Mouse (Mus musculus) left cerebral cortex, postnatal 10 days (tissue): ENCODE results near the gene Rbm19. TPM values are rescaled to one million over a fixed set of nuclear protein-coding genes. Genes with fewer than 3 reads are reported as not detected.
A peak's percentile ranks its signal among the peaks of the same experiment; 100 is the strongest.

Source experiments
- DNase-seq, 2 experiments: peaks; one replicate each; pipeline ENCODE4 v3.0.0; 2021 to 2022; ENCODE audit warnings: low spot score in 2 of 2, mixed read lengths in 1 of 2; ENCODE audit errors: extremely low spot score in 1 of 2
- intact Hi-C: fragments of 180-260 bp; cut with DNase I; formaldehyde crosslinking; loops from one replicate; pipeline ENCODE4 v1.15.1; 2025
- total RNA-seq, 2 experiments: library from RNA; stranded (reverse); gene quantifications; 2 replicates each; pipeline ENCODE4 v1.2.3; 2021

Rbm19 gene
- total RNA-seq, 2 experiments from 2014 or later: 23.8 to 24.6 TPM

GRCm38 (mm10) chr5:120183790-120184189 lies 67.5 kb downstream of the Rbm19 start:
- intact Hi-C loops: no loop called here
- DNase-seq: no peak

- intact Hi-C loops: no loop called here
- no peak for DNase-seq
These were observed 69.7 kb downstream of the Rbm19 start for GRCm38 (mm10) chr5:120185949-120186348.

GRCm38 (mm10) chr5:120188541-120188940 lies 72.3 kb downstream of the Rbm19 start:
- no peak for DNase-seq
- intact Hi-C loops: no loop called here

GRCm38 (mm10) chr5:120190001-120190582 lies 73.8 kb downstream of the Rbm19 start:
- intact Hi-C loops: no loop called here
- no peak for DNase-seq

GRCm38 (mm10) chr5:120191620-120192019 lies 75.4 kb downstream of the Rbm19 start:
- peak in 1 of 2 experiments; percentile 69 for DNase-seq
- intact Hi-C loops: no loop called here

- DNase-seq: peak; percentile 39 to 57
- intact Hi-C loops: no loop called here
These were observed 78.2 kb downstream of the Rbm19 start for GRCm38 (mm10) chr5:120194309-120194941.

GRCm38 (mm10) chr5:120194948-120195347 lies 78.7 kb downstream of the Rbm19 start:
- DNase-seq: peak in 1 of 2 experiments; percentile 55
- intact Hi-C loops: no loop called here

- DNase-seq: no peak
- intact Hi-C loops: no loop called here
These were observed 80.6 kb downstream of the Rbm19 start for GRCm38 (mm10) chr5:120196879-120197278.

- peak in 1 of 2 experiments; percentile 24 for DNase-seq
- intact Hi-C loops: no loop called here
These were observed 81.6 kb downstream of the Rbm19 start for GRCm38 (mm10) chr5:120197813-120198387.

- intact Hi-C loops: no loop called here
- no peak for DNase-seq
These were observed 83.6 kb downstream of the Rbm19 start for GRCm38 (mm10) chr5:120199865-120200264.

GRCm38 (mm10) chr5:120204316-120204715 lies 88.1 kb downstream of the Rbm19 start:
- intact Hi-C loops: no loop called here
- DNase-seq: no peak

GRCm38 (mm10) chr5:120206313-120206943 lies 90.2 kb downstream of the Rbm19 start:
- DNase-seq: no peak
- intact Hi-C loops: no loop called here

- DNase-seq: no peak
- intact Hi-C loops: no loop called here
These were observed 91.2 kb downstream of the Rbm19 start for GRCm38 (mm10) chr5:120207492-120207891.

- no peak for DNase-seq
- intact Hi-C loops: loop anchor here (5.0 kb wide), 1 partner anchor 58 kb away; no protein-coding TSS in a partner anchor
These were observed 94.4 kb downstream of the Rbm19 start for GRCm38 (mm10) chr5:120210668-120211067.

GRCm38 (mm10) chr5:120211182-120211581 lies 94.9 kb downstream of the Rbm19 start:
- DNase-seq: peak in 1 of 2 experiments; percentile 46
- intact Hi-C loops: loop anchor here (5.0 kb wide), 1 partner anchor 59 kb away; no protein-coding TSS in a partner anchor

GRCm38 (mm10) chr5:120214511-120214910 lies 98.2 kb downstream of the Rbm19 start:
- no peak for DNase-seq
- intact Hi-C loops: loop anchor here (5.0 kb wide), 1 partner anchor 62 kb away; no protein-coding TSS in a partner anchor

- intact Hi-C loops: no loop called here
- no peak for DNase-seq
These were observed 105.0 kb downstream of the Rbm19 start for GRCm38 (mm10) chr5:120221216-120221615.

GRCm38 (mm10) chr5:120225383-120225782 lies 109.1 kb downstream of the Rbm19 start:
- DNase-seq: no peak
- intact Hi-C loops: no loop called here

- intact Hi-C loops: no loop called here
- DNase-seq: no peak
These were observed 112.5 kb downstream of the Rbm19 start for GRCm38 (mm10) chr5:120228613-120229409.
